Mouse (Mus musculus) stomach, embryonic 16.5 days (tissue): ENCODE results near the gene Slc30a2. TPM values are rescaled to one million over a fixed set of nuclear protein-coding genes. Genes with fewer than 3 reads are reported as not detected.

Experiments used
- ATAC-seq: fragments of 200-750 bp; cut with Nextera tagmentation; 2 replicates; pipeline ENCODE4 v1.8.0; 2017; ENCODE audit warnings: moderate number of reproducible peaks, moderate TSS enrichment; ENCODE audit not compliant: insufficient read depth, low FRiP score
- H3K27ac ChIP-seq: fragments of 300-500 bp; sonication (generic); 2 replicates; pipeline ENCODE4 v1.5.1; 2014; ENCODE audit warnings: low read length
- H3K27me3 ChIP-seq: fragments of 300-500 bp; sonication (generic); 2 replicates; pipeline ENCODE4 v1.6.1; 2014; ENCODE audit warnings: low read length, control low read depth, mixed read lengths; ENCODE audit not compliant: control insufficient read depth, insufficient read depth
- H3K36me3 ChIP-seq: fragments of 300-500 bp; sonication (generic); 2 replicates; pipeline ENCODE4 v1.6.1; 2014; ENCODE audit warnings: low read length; ENCODE audit not compliant: control insufficient read depth, insufficient read depth
- H3K4me1 ChIP-seq: fragments of 300-500 bp; sonication (generic); 2 replicates; pipeline ENCODE4 v1.6.1; 2014; ENCODE audit warnings: low read length, control low read depth, mixed read lengths; ENCODE audit not compliant: control insufficient read depth, insufficient read depth
- H3K4me2 ChIP-seq: fragments of 300-500 bp; sonication (generic); 2 replicates; pipeline ENCODE4 v1.6.1; 2014; ENCODE audit warnings: low read depth, low read length, mixed read lengths
- H3K4me3 ChIP-seq: fragments of 300-500 bp; sonication (generic); replicated peaks from 2 replicates; pipeline ENCODE4 v1.5.1; 2014; ENCODE audit warnings: mild to moderate bottlenecking, low read length
- H3K9ac ChIP-seq: fragments of 300-500 bp; sonication (generic); 2 replicates; pipeline ENCODE4 v1.6.1; 2014; ENCODE audit warnings: low read length
- H3K9me3 ChIP-seq: fragments of 300-500 bp; sonication (generic); replicated peaks from 2 replicates; pipeline ENCODE4 v1.6.1; 2016; ENCODE audit warnings: low read length, control low read depth; ENCODE audit not compliant: control insufficient read depth
- WGBS: fragments of 180-500 bp; shearing (Covaris S2); extraction: QIAGEN DNeasy Blood & Tissue Kit; methylation state at CpG from one replicate; pipeline ENCODE4 v1.1.7; 2014; 5-methylcytosine and 5-hydroxymethylcytosine counted together
- polyA plus RNA-seq: library from polyadenylated mRNA; unstranded; fragments of >200 nt; fragmentation: Nextera tagmentation; extraction: Ambion mirVana; gene quantifications from 2 replicates; pipeline ENCODE4 v1.2.1, GENCODE M21; 2015

The Slc30a2 gene
- polyA plus RNA-seq, 1 experiment from 2014 or later = 1.1 TPM

DNA sequence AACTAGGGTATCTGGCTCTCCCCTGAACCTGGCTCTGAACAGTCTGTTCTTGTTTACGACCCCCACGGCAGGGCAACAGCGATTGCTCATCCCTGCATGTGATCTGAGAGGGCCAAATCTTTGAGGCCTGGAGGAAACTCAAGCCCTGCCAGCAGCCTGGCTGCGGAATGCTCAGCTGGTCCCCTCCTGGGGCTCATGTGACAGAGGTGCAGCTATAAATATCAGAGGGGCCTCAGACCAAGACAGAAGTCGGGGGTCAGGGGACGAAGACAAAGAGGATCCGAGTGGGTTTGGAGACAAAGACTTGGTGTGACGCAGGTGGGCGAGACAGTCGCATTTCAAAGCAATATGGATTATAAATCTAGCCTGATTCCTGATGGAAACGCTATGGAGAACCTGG lies 28.1 kb upstream of the Slc30a2 start, which contains the start of gene Trim63:
Trim63 (plus strand) TSS at position 245 of the 400 bp plus-strand sequence.
- Histone ChIP-seq H3K9ac (no peak within 1 kb of the TSS), H3K36me3 (no peaks in the 10 kb centered on the region), H3K9me3 (no peaks in the 10 kb centered on the region), H3K4me3 (no peak within 1 kb of the TSS), H3K4me1 (no peaks in the 10 kb centered on the region), H3K27me3 (no peaks in the 10 kb centered on the region), H3K4me2 (no peak within 1 kb of the TSS), H3K27ac (no peak within 1 kb of the TSS)
- 31% methylated on average over 11 of the region's 11 CpGs for WGBS
- ATAC-seq = no peak

GRCm38 (mm10) chr4:134315470-134315869 lies 27.5 kb upstream of the Slc30a2 start:
- H3K4me1 ChIP-seq = no peaks in the 10 kb centered on the region
- no peak overlapping the region for H3K27ac ChIP-seq
- no peaks in the 10 kb centered on the region for H3K27me3 ChIP-seq
- no peak overlapping the region for H3K4me3 ChIP-seq
- 56% methylated on average over 9 of the region's 9 CpGs for WGBS
- no peaks in the 10 kb centered on the region for H3K36me3 ChIP-seq
- no peaks in the 10 kb centered on the region for H3K9me3 ChIP-seq
- H3K4me2 ChIP-seq = no peak overlapping the region
- ATAC-seq = no peak
- no peak overlapping the region for H3K9ac ChIP-seq

DNA sequence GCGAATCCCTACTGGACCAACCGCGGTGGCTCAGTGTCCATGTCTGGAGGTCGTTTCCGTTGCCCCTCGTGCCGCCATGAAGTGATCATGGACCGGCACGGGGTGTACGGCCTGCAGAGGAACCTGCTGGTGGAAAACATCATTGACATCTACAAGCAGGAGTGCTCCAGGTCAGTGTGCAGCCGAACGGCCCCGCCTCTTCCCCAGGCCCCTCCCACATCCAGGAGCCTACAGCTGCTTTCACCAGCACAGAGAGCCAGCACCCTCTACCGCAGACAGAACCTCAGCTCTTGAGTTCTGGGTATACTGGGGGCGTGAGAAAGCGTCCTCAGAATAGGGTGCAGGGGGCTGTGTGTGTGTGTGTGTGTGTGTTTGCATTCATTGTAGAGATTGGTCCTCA lies 26.6 kb upstream of the Slc30a2 start:
- H3K27me3 ChIP-seq = no peaks in the 10 kb centered on the region
- H3K27ac ChIP-seq = no peak overlapping the region
- H3K9ac ChIP-seq = no peak overlapping the region
- H3K4me3 ChIP-seq = no peak overlapping the region
- no peak overlapping the region for H3K4me2 ChIP-seq
- H3K9me3 ChIP-seq = no peaks in the 10 kb centered on the region
- ATAC-seq = no peak
- H3K36me3 ChIP-seq = no peaks in the 10 kb centered on the region
- 42% methylated on average over 16 of the region's 16 CpGs for WGBS
- H3K4me1 ChIP-seq = no peaks in the 10 kb centered on the region

DNA sequence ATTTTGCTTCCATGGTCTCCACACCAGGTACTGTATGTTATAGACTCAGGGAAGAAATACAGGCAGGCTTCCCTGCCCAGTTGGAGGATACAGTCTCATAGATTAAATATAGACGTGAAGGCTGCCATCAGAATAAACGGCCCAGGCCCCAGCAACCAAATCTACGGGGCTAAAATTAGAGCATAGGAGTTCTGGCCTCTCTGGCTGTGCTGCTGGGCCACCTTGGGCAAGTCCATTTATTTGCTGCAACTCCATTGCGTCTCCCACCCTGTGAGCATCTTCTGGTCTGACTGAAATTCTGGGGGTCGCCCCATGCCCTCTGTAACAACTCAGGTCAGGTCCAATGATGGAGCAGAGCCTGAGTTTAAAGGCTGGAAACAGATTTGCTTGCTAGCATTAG lies 23.9 kb upstream of the Slc30a2 start:
- Histone ChIP-seq H3K4me1 (no peaks in the 10 kb centered on the region), H3K4me3 (no peak overlapping the region), H3K4me2 (no peak overlapping the region), H3K9ac (no peak overlapping the region), H3K27me3 (no peaks in the 10 kb centered on the region), H3K27ac (no peak overlapping the region), H3K9me3 (no peaks in the 10 kb centered on the region), H3K36me3 (no peaks in the 10 kb centered on the region)
- 74% methylated on average over 5 of the region's 5 CpGs for WGBS
- no peak for ATAC-seq

GRCm38 (mm10) chr4:134319674-134320073 lies 23.3 kb upstream of the Slc30a2 start:
- Histone ChIP-seq H3K4me1 (no peaks in the 10 kb centered on the region), H3K4me2 (no peak overlapping the region), H3K9me3 (no peaks in the 10 kb centered on the region), H3K4me3 (no peak overlapping the region), H3K27ac (no peak overlapping the region), H3K9ac (no peak overlapping the region), H3K36me3 (no peaks in the 10 kb centered on the region), H3K27me3 (no peaks in the 10 kb centered on the region)
- WGBS = 71% methylated on average over 5 of the region's 5 CpGs
- no peak for ATAC-seq

GRCm38 (mm10) chr4:134321524-134321923 lies 21.5 kb upstream of the Slc30a2 start:
- H3K4me3 ChIP-seq = no peak overlapping the region
- no peak overlapping the region for H3K4me2 ChIP-seq
- WGBS = 55% methylated on average over 3 of the region's 3 CpGs
- H3K4me1 ChIP-seq = no peaks in the 10 kb centered on the region
- no peak overlapping the region for H3K9ac ChIP-seq
- H3K27ac ChIP-seq = no peak overlapping the region
- H3K9me3 ChIP-seq = no peaks in the 10 kb centered on the region
- H3K36me3 ChIP-seq = no peaks in the 10 kb centered on the region
- no peak for ATAC-seq
- no peaks in the 10 kb centered on the region for H3K27me3 ChIP-seq

DNA sequence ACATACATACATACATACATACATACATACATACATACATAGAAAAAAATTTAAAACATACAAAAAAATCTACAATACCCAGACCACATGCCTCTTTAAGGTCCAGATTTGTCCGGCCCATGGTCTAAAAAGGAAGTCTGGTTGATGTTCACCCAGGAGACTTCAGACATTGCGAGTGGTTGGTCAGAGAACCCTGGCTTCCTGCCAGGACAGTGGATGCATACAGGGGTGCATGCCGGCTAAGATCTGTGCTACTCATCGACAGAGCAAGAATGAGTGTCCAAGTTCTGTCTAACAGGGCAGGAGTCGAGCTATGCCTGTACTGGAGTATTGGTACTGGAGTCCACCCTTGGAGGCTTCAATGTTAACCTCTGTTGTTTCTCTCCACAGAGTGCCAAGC lies 18.3 kb upstream of the Slc30a2 start:
- no peak overlapping the region for H3K4me3 ChIP-seq
- no peaks in the 10 kb centered on the region for H3K9me3 ChIP-seq
- no peak overlapping the region for H3K9ac ChIP-seq
- no peaks in the 10 kb centered on the region for H3K27me3 ChIP-seq
- ATAC-seq = no peak
- H3K27ac ChIP-seq = no peak overlapping the region
- no peak overlapping the region for H3K4me2 ChIP-seq
- H3K36me3 ChIP-seq = no peaks in the 10 kb centered on the region
- 45% methylated on average over 5 of the region's 5 CpGs for WGBS
- no peaks in the 10 kb centered on the region for H3K4me1 ChIP-seq

DNA sequence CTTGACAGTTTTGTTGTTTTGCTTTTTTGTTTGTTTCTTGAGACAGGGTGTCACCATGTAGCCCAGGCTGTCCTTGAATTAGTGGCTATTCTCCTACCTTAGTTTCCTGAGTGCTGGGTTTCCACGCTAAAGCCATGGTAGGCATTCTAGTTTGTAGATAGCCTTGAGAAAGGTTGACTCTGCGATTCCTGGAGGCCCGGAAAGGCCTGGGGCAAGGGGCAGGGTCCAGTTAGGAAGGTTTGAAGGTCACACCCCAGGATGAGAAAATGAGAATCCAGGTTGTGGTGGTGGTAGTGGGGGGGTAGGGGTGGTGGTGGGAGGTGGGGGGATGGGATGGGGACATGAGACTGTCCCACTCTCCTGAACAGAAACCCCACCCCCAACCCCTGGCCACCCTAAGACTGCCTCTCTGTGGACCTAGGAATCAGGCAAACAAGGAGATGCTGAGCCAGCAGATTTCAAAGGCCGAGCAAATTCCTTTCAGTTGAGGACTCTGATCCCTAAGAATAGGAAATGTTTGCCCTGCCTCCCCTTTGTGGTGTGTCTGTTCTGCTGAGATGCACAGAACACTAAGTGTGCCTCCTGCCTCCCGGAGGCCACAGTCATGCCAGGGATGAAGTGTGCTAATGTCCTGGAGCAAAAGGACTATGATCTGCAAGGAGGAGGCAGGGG lies 16.0 kb upstream of the Slc30a2 start:
- Histone ChIP-seq H3K4me3 (no peak overlapping the region), H3K27ac (no peak overlapping the region), H3K36me3 (no peaks in the 10 kb centered on the region), H3K4me1 (no peaks in the 10 kb centered on the region), H3K9ac (no peak overlapping the region), H3K27me3 (no peaks in the 10 kb centered on the region), H3K9me3 (no peaks in the 10 kb centered on the region), H3K4me2 (no peak overlapping the region)
- WGBS = 52% methylated on average over 5 of the region's 5 CpGs
- ATAC-seq = peak; percentile 55; the same call in 1 of the 2 replicates

- no peak for ATAC-seq
- H3K4me3 ChIP-seq = no peak overlapping the region
- no peaks in the 10 kb centered on the region for H3K9me3 ChIP-seq
- no peaks in the 10 kb centered on the region for H3K36me3 ChIP-seq
- no peaks in the 10 kb centered on the region for H3K27me3 ChIP-seq
- H3K27ac ChIP-seq = no peak overlapping the region
- H3K4me1 ChIP-seq = no peaks in the 10 kb centered on the region
- H3K4me2 ChIP-seq = no peak overlapping the region
- whole genome bisulfite sequencing = 56% methylated on average over 8 of the region's 8 CpGs
- no peak overlapping the region for H3K9ac ChIP-seq
These were observed 14.8 kb upstream of the Slc30a2 start for GRCm38 (mm10) chr4:134328151-134328550.
